Mouse (Mus musculus) cerebellum, adult 2 months (tissue): Measurements from ENCODE around the gene Mapk12. TPM values are rescaled to one million over a fixed set of nuclear protein-coding genes. Genes with fewer than 3 reads are reported as not detected.

Experiments
- DNase-seq, 2 experiments: peaks; one replicate each; pipeline ENCODE4 v3.0.0; 2021
- H3K27ac ChIP-seq: fragments of 200-500 bp; 2 replicates; pipeline ENCODE4 v1.5.1; 2012; ENCODE audit warnings: low read length, control low read depth, inconsistent platforms; ENCODE audit not compliant: insufficient read depth
- H3K27me3 ChIP-seq: fragments of 200-500 bp; 2 replicates; pipeline ENCODE4 v1.6.1; 2012; ENCODE audit warnings: inconsistent platforms, mild to moderate bottlenecking, low read length, moderate library complexity; ENCODE audit not compliant: control insufficient read depth, insufficient read depth
- H3K4me1 ChIP-seq: fragments of 200-500 bp; 2 replicates; pipeline ENCODE4 v1.6.1; 2011; ENCODE audit warnings: low read length; ENCODE audit not compliant: control insufficient read depth, insufficient read depth
- H3K4me3 ChIP-seq: fragments of 200-500 bp; replicated peaks from 2 replicates; pipeline ENCODE3; 2011; ENCODE audit warnings: mild to moderate bottlenecking, low read depth, low read length, control low read depth; ENCODE audit not compliant: insufficient read depth
- CTCF ChIP-seq: fragments of 200-500 bp; IDR thresholded peaks from 2 replicates; pipeline ENCODE4 v1.5.1; 2011; ENCODE audit warnings: low read depth, mild to moderate bottlenecking, control low read depth, low read length, moderate library complexity, borderline replicate concordance; ENCODE audit not compliant: insufficient read depth
- POLR2A ChIP-seq: fragments of 200-500 bp; IDR thresholded peaks from 2 replicates; pipeline ENCODE4 v1.6.1; 2011; ENCODE audit warnings: low read length, control low read depth, borderline replicate concordance; ENCODE audit not compliant: insufficient read depth
- WGBS: fragments of 180-500 bp; shearing (Covaris S2); methylation state at CpG from one replicate; pipeline ENCODE4 v1.1.7; 2018; 5-methylcytosine and 5-hydroxymethylcytosine counted together
- polyA plus RNA-seq: library from polyadenylated mRNA; depleted of rRNA; stranded (reverse); fragments of >200 nt; gene quantifications from 2 replicates; pipeline ENCODE4 v1.2.3, GENCODE M21; 2012

The Mapk12 gene
- polyA plus RNA-seq, 1 experiment = 112 TPM

DNA sequence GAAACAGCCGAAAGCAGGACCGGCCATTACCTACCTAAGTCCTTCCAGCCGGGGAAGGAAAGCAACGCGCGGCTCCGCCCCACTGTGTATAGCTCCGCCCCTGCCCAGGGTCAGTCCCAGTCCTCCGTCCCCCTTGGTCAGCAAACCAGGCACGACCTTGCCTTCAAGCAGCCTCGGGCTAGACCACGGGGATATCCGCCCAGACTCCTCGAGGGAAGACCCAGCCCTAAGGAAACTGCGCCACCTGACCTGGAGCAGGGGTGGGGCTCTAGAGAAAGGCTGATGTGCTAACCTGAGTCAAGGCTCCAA, 33.4 kb upstream of the Mapk12 start:
- H3K27ac ChIP-seq = peak overlapping the region; percentile 57

DNA sequence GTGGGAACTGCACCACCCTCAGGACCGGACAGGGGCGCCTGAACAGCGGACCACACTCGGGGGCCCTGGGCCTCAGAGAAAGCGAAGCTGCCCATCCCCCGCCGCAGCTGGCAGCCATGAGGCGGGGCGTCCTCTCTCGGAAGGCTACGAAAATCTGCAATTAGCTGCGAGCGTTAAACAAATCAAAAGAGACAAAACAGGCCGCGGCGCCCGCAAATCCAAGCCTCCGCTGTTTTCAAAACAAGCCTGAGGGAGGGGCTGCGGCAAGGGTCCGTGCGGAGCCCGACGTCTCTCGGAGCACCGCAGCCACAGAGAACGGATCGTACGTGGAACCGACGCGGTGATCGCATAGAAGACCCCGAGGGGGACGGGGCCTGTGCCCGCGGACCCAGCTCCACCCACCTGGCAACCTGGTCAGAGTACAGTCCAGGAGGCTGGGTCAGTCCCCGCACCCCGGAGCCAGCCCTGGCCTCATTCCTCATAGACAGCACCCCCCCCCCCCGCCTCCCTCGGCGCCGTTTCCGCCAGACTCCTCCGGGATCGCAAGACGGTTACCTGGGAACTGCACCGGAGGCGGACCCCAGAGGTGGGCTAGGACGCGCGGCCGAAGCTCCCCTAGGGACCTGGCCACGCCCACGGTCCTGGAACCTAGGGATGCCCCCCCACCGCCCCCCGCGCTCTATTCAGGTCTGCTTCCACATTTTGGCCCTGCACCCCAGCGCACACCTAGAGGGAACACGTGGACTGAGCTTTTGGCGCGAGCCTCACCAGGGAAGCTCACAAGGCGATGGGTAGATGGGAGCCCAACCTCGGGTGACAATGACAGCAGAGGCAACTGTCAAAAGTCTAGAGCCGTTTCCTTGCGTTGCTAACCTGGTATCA, 32.8 kb upstream of the Mapk12 start:
- Histone ChIP-seq H3K27ac (peak overlapping the region; percentile 57), H3K4me1 (peaks cover 63% of the 10 kb centered on the region), H3K27me3 (no peaks in the 10 kb centered on the region), H3K4me3 (peak overlapping the region; percentile 73)
- under 1% methylated on average over 62 of the region's 65 CpGs for WGBS
- no peak for TF ChIP-seq CTCF
- peak; percentile 57 to 67 for DNase-seq

More for the DNA sequence above, 33.4 kb upstream of the Mapk12 start:
- Histone ChIP-seq H3K4me1 (peaks cover 59% of the 10 kb centered on the region), H3K27me3 (no peaks in the 10 kb centered on the region), H3K4me3 (peak overlapping the region; percentile 73)
- peak; percentile 79 to 82 for DNase-seq
- WGBS = 3% methylated on average over 15 of the region's 15 CpGs
- TF ChIP-seq POLR2A (peak; percentile 57; the same call in 1 of the 2 replicates), CTCF (no peak)

DNA sequence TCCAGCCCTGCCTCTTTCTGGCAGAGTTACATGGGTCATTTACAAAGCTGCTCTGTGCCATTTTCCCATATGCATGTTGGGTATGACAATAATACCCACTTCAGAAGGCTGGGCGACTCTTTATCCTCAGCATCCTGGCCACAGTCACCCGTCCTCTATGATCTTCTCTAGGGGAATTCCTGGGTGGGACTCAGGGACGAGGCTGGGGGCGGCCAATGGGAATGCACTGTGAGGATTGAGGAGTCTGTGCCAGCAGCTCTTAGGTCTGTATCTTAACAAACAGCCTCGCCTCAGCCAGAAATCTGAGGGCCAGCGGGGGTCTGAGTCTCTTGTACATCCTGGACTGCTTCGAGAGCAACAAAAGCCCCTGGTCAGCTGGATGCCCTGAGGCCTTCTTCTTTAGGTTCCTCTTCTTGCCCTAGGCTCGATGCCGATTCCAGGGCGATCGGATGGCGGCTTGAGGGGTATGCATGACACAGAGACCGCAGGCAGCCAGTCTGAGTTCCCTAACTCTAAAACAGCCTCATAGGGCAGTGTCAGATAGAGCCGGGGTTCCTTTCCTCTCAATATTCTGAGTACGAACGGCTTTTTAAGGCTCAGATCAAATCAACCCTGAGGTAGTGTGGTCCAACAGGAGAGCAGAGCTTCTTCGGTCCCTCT, 31.9 kb upstream of the Mapk12 start:
- DNase-seq = no peak
- Histone ChIP-seq H3K4me3 (peak overlapping the region; percentile 73), H3K27me3 (no peaks in the 10 kb centered on the region), H3K4me1 (peaks cover 63% of the 10 kb centered on the region), H3K27ac (peak overlapping the region; percentile 57)
- WGBS = 11% methylated on average over 17 of the region's 17 CpGs
- TF ChIP-seq POLR2A = no peak
- no peak for TF ChIP-seq CTCF

DNA sequence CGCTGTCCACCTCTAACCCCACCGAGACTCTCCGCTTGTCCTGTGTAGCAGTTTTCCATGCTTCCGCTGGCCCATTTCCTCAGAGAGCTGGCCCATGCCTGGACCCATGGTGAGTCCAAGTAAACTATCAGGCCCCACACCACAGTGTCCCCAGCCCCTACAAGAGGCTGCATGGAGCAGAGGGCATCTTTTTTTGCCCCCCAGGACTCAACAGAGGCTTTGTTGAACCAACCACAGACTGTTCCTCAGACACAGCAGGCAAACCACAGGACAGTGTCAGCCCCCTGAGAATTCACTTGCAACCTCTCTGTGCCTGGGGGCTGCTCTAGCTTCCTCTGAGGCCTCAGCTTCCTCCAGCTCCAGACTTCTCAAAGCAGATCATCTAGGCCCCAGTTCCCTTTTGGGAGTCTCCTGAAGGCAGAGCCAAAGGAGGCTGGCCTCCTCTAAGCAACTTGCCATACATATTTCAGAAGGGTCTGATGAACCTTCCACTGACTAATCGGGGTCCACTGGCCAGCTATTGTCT, 31.1 kb upstream of the Mapk12 start:
- Histone ChIP-seq H3K27ac (no peak overlapping the region), H3K4me3 (no peak overlapping the region), H3K27me3 (no peaks in the 10 kb centered on the region), H3K4me1 (peaks cover 59% of the 10 kb centered on the region)
- 59% methylated on average over 5 of the region's 5 CpGs for WGBS
- DNase-seq = peak in 1 of 2 experiments; percentile 29
- TF ChIP-seq CTCF = no peak
- no peak for TF ChIP-seq POLR2A

DNA sequence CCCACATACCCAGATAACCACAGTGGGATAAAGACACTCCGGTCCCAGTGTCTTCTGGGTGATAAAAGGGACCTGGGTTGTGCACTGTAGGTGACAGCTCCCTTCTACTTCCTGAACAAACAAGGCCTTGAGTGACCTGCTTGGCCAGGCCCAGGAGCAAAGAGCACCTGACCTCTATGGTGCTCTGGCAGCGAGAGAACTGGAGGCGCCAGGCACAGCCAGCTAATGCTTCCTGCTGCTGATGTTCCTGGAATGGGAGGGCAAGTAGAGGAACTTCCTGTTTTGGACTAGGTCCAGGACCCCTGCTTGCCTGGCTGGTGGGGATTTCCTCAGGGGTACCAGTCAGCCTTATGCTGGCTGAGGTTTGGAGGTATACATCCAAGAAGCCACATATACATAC, 29.6 kb upstream of the Mapk12 start:
- Histone ChIP-seq H3K27ac (peak overlapping the region; percentile 56), H3K4me3 (no peak overlapping the region), H3K4me1 (peaks cover 58% of the 10 kb centered on the region), H3K27me3 (no peaks in the 10 kb centered on the region)
- peak; percentile 46 to 47 for DNase-seq
- 27% methylated on average over 3 of the region's 3 CpGs for WGBS
- TF ChIP-seq POLR2A (no peak), CTCF (no peak)

DNA sequence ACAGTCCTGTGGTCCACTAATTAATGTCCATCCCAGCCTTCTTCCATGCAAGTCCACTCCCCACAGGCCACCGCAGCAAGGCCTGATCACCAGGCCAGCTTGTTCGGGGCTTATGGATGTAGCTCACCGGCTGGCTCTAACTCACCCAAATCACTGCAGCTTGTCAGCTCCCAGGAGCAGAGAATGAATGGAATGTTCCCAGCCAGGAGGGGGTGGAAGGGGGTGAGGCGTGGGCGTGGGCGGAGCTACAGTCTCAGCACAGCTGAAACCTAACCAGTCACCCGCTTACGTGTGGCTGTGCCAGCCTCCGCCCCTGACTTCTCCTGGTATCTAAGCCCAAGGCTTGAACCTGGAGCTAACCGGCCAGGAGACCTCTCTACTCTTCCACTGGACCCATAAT, 28.9 kb upstream of the Mapk12 start:
- under 1% methylated on average over 10 of the region's 10 CpGs for WGBS
- peak overlapping the region; percentile 39 for H3K4me3 ChIP-seq
- peak overlapping the region; percentile 56 for H3K27ac ChIP-seq
- TF ChIP-seq CTCF (no peak), POLR2A (peak; percentile 36; the same call in 1 of the 2 replicates)
- no peaks in the 10 kb centered on the region for H3K27me3 ChIP-seq
- H3K4me1 ChIP-seq = peaks cover 52% of the 10 kb centered on the region
- peak; percentile 88 to 91 for DNase-seq

DNA sequence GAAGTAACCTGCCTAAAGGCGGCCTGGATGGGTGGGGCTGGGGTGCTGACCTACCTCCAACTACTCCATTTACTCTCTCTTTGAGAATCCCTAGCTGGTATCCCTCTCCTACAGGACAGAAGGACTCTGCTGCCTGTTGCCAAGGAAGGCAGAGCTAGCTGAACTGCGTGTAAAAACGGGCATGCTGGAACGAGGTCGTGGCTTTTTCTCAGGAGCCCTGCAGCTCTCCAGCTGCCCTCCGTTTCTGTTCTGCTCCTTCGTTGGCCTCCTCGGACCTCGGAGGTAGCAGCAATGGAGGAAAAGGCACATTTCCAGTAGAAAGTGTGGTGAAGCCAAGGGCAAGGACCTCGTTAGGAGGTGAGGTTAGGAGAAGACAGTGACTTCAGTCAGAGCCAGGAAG, 28.4 kb upstream of the Mapk12 start:
- TF ChIP-seq POLR2A = no peak
- Histone ChIP-seq H3K27ac (peak overlapping the region; percentile 56), H3K27me3 (no peaks in the 10 kb centered on the region), H3K4me1 (peaks cover 47% of the 10 kb centered on the region), H3K4me3 (peak overlapping the region; percentile 39)
- peak; percentile 75 to 79 for DNase-seq
- 8% methylated on average over 10 of the region's 10 CpGs for WGBS
